Mouse (Mus musculus): Measurements from ENCODE around the gene Pdk3. TPM values are rescaled to one million over a fixed set of nuclear protein-coding genes. Genes with fewer than 3 reads are reported as not detected.

The Pdk3 gene
- polyA plus RNA-seq, 1 experiment from 2014 or later: 73.4 TPM

DNA sequence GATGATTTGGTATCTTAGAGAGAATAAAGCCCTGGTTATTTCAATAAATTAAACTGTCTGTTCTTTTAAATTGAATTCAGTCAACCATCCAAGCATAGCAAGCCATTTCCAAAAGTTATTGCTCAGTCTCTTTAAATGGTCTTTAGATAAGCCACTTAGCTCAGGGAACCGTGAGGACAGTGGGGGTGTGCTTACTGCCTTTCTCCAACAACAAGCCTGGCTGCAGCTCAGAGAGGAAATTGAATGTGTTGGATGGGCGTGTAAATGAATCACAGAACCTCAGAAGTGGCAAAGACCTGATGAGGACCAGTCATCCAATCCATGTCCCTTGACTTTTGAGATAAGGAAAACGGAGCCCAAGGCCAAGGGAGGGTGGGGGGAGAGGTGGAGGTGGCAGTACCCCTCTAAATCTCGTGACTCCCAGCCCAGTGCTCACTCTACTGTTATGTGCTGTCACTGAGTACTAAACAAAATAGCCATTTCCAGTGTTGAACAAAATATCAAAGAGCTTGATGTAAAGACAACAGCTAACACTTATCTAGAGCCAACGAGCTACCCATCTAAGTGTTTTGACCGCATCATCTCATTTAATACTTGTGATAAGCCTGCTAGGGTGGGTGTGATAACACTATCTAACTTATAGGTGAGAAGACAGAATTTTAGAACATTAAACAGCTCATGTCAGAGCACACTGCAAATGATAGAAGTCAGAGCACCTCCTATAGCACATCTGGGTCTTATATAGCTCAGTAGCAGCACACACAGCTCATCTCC is 98.8 kb downstream of the Pdk3 start:
- no peak overlapping the region for H3K27ac ChIP-seq (ENCODE audit: low read depth, low read length)
- no peak overlapping the region for H3K4me3 ChIP-seq (ENCODE audit: low read depth, low read length)
- H3K36me3 ChIP-seq (ENCODE audit: control insufficient read depth, insufficient read depth, low read length): no peaks in the 10 kb centered on the region
- H3K9ac ChIP-seq (ENCODE audit: low read length): no peak overlapping the region
- DNase-seq (ENCODE audit: low spot score): no peak
- 50% methylated on average over 6 of the region's 6 CpGs for WGBS
- H3K9me3 ChIP-seq (ENCODE audit: control insufficient read depth, low read length): no peaks in the 10 kb centered on the region
- no peaks in the 10 kb centered on the region for H3K27me3 ChIP-seq (ENCODE audit: control insufficient read depth, insufficient read depth, low read length)
- H3K4me2 ChIP-seq (ENCODE audit: low read depth, low read length, severe bottlenecking): no peak overlapping the region
- ATAC-seq (replicated peaks; ENCODE audit: low FRiP score): no peak
- H3K4me1 ChIP-seq (replicated peaks; ENCODE audit: control insufficient read depth, insufficient read depth, low read length): no peaks in the 10 kb centered on the region

DNA sequence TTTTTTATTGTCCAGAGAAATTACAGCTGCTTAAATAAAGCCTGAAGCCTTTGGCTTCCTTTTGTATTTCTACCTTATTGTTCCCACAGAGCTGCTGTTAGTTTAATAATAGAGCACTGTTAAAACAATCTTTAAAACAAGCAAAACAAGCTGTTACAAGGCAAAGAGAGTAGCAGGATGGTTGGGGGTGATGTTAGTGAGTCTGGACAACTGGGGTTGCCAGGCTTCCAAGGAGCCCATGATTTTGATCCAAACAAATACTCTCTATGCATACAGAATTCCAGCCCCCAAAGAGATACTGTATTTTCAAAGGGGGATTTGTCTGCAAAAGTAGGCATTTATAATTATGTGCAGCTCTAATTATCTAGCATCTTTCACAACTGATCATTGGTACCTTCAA is 99.6 kb downstream of the Pdk3 start:
- Histone ChIP-seq H3K27ac (ENCODE audit: low read depth, low read length) (no peak overlapping the region), H3K9me3 (ENCODE audit: control insufficient read depth, low read length) (no peaks in the 10 kb centered on the region), H3K4me1 (replicated peaks; ENCODE audit: control insufficient read depth, insufficient read depth, low read length) (no peaks in the 10 kb centered on the region), H3K27me3 (ENCODE audit: control insufficient read depth, insufficient read depth, low read length) (no peaks in the 10 kb centered on the region), H3K4me3 (ENCODE audit: low read depth, low read length) (no peak overlapping the region), H3K9ac (ENCODE audit: low read length) (no peak overlapping the region), H3K36me3 (ENCODE audit: control insufficient read depth, insufficient read depth, low read length) (no peaks in the 10 kb centered on the region), H3K4me2 (ENCODE audit: low read depth, low read length, severe bottlenecking) (no peak overlapping the region)
- ATAC-seq (replicated peaks; ENCODE audit: low FRiP score): no peak
- DNase-seq (ENCODE audit: low spot score): no peak

DNA sequence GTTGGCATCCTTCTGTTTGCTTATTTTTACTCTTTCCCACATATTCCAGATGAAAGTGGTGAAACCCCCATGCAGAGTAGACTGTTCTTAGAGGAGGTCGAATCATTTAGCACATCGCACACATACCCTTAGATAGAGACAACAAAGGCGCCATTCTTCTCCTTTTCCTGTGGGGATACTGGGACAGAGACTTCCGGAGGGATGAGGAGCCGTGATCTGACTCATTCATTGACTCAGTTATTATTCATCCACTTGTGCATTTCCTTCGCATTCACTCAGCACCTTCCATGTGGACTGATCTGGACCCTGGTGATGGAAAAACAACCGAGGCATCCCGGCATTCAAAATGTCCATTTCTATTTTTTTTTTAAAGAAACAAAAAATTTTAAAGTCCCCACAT is 101.1 kb downstream of the Pdk3 start:
- ATAC-seq (replicated peaks; ENCODE audit: low FRiP score): no peak
- Histone ChIP-seq H3K4me3 (ENCODE audit: low read depth, low read length) (no peak overlapping the region), H3K27ac (ENCODE audit: low read depth, low read length) (no peak overlapping the region), H3K4me1 (replicated peaks; ENCODE audit: control insufficient read depth, insufficient read depth, low read length) (no peaks in the 10 kb centered on the region), H3K27me3 (ENCODE audit: control insufficient read depth, insufficient read depth, low read length) (no peaks in the 10 kb centered on the region), H3K36me3 (ENCODE audit: control insufficient read depth, insufficient read depth, low read length) (no peaks in the 10 kb centered on the region), H3K9ac (ENCODE audit: low read length) (no peak overlapping the region), H3K9me3 (ENCODE audit: control insufficient read depth, low read length) (no peaks in the 10 kb centered on the region), H3K4me2 (ENCODE audit: low read depth, low read length, severe bottlenecking) (no peak overlapping the region)
- 82% methylated on average over 8 of the region's 8 CpGs for WGBS
- no peak for DNase-seq (ENCODE audit: low spot score)

DNA sequence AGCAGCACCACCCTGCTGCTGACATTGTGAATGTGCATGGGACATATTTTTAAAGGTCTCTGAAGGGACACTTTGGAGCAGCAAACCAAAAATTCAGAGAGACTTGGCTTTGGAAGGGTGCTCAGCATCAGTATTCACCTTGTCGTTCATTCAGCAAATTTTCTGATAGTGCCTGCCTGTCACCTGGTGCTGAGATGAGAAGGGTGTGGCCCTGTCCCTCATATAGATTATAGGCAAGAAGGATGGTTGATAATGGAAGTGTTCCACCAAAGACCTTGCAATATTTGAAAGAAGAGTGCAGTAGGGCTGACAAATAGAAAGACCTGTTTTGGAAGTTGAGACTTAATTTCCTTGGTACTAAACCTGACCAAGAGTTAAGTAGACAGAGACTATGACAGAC is 102.5 kb downstream of the Pdk3 start:
- DNase-seq (ENCODE audit: low spot score) (no peak), ATAC-seq (replicated peaks; ENCODE audit: low FRiP score) (no peak)
- Histone ChIP-seq H3K4me2 (ENCODE audit: low read depth, low read length, severe bottlenecking) (no peak overlapping the region), H3K27ac (ENCODE audit: low read depth, low read length) (no peak overlapping the region), H3K9ac (ENCODE audit: low read length) (no peak overlapping the region), H3K27me3 (ENCODE audit: control insufficient read depth, insufficient read depth, low read length) (no peaks in the 10 kb centered on the region), H3K4me1 (replicated peaks; ENCODE audit: control insufficient read depth, insufficient read depth, low read length) (no peaks in the 10 kb centered on the region), H3K9me3 (ENCODE audit: control insufficient read depth, low read length) (no peaks in the 10 kb centered on the region), H3K36me3 (ENCODE audit: control insufficient read depth, insufficient read depth, low read length) (no peaks in the 10 kb centered on the region), H3K4me3 (ENCODE audit: low read depth, low read length) (no peak overlapping the region)
- WGBS: 83% methylated on average over 1 of the region's 1 CpGs

Other genes starting within 250 kb of the Pdk3 start
- gene Pola1, start 200.0 kb downstream of the Pdk3 start, polyA plus RNA-seq (2014; fragmentation: Nextera tagmentation; extraction: Ambion mirVana): 23.6 and 28.4 TPM in 2 replicates
- 6.9 and 8.3 TPM in 2 replicates for gene Pcyt1b, start 177.3 kb downstream of the Pdk3 start, polyA plus RNA-seq (2014; fragmentation: Nextera tagmentation; extraction: Ambion mirVana)
- not detected in 2 replicates for gene AU015836, start 136.5 kb upstream of the Pdk3 start, polyA plus RNA-seq (2014; fragmentation: Nextera tagmentation; extraction: Ambion mirVana)

Measured in forebrain, embryonic 11.5 days (tissue).